Mouse (Mus musculus): ENCODE data around the gene Klhl5. TPM values are rescaled to one million over a fixed set of nuclear protein-coding genes. Genes with fewer than 3 reads are reported as not detected.

Klhl5 gene
- polyA plus RNA-seq, 1 experiment from 2014 or later: 27.5 TPM

DNA sequence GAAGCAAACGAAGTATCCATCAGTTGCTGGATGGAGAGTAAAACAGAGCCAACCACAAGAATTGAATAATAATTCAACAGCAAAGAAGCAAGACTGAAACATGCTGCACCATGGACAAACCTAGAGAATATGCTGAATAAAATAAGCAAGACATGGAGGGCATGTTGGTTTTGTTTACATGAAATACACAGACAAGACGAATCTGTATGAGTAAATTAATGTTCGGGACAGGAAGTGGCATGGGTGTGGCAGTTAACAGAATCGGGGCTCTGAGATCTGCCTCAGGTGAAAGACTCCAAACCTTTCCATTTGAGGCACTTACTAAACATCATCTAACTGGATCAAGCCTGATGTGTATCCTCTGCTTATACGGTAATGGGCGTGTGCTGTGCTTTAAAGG, 46.9 kb downstream of the Klhl5 start:
- Histone ChIP-seq H3K9ac (ENCODE audit: low read depth, low read length) (no peak overlapping the region), H3K4me3 (replicated peaks; ENCODE audit: low read depth, low read length) (no peak overlapping the region), H3K27me3 (ENCODE audit: insufficient read depth, low read length) (no peaks in the 10 kb centered on the region), H3K27ac (no peak overlapping the region), H3K9me3 (replicated peaks; ENCODE audit: low read length) (no peaks in the 10 kb centered on the region), H3K4me2 (ENCODE audit: low read length) (no peak overlapping the region), H3K4me1 (replicated peaks; ENCODE audit: insufficient read depth, low read length) (0 out of 2 replicates have a peak, but pooled peaks cover 5% of the 10 kb centered on the region), H3K36me3 (ENCODE audit: insufficient read depth, low read length) (0 out of 2 replicates have a peak, but pooled peaks cover 12% of the 10 kb centered on the region)
- TF ChIP-seq CTCF (IDR thresholded peaks at IDR 0.05; ENCODE audit: low read depth): no peak
- 83% methylated on average over 6 of the region's 6 CpGs for WGBS
- ATAC-seq (replicated peaks; ENCODE audit: low FRiP score, low read depth): no peak
- DNase-seq (ENCODE audit: low spot score): no peak

GRCm38 (mm10) chr5:65156853-65157252, 49.5 kb downstream of the Klhl5 start:
- H3K4me1 ChIP-seq (replicated peaks; ENCODE audit: insufficient read depth, low read length): 0 out of 2 replicates have a peak, but pooled peaks cover 5% of the 10 kb centered on the region
- H3K9ac ChIP-seq (ENCODE audit: low read depth, low read length): no peak overlapping the region
- ATAC-seq (replicated peaks; ENCODE audit: low FRiP score, low read depth) (0 out of 2 replicates have a peak, but pooled peaks have one; percentile 15), DNase-seq (ENCODE audit: low spot score) (no peak)
- H3K4me2 ChIP-seq (ENCODE audit: low read length): no peak overlapping the region
- peak; percentile 67 for TF ChIP-seq CTCF (IDR thresholded peaks at IDR 0.05; ENCODE audit: low read depth)
- no peak overlapping the region for H3K4me3 ChIP-seq (replicated peaks; ENCODE audit: low read depth, low read length)
- no peaks in the 10 kb centered on the region for H3K9me3 ChIP-seq (replicated peaks; ENCODE audit: low read length)
- H3K27ac ChIP-seq: no peak overlapping the region
- WGBS: 77% methylated on average over 2 of the region's 2 CpGs
- 0 out of 2 replicates have a peak, but pooled peaks cover 7% of the 10 kb centered on the region for H3K36me3 ChIP-seq (ENCODE audit: insufficient read depth, low read length)
- no peaks in the 10 kb centered on the region for H3K27me3 ChIP-seq (ENCODE audit: insufficient read depth, low read length)

DNA sequence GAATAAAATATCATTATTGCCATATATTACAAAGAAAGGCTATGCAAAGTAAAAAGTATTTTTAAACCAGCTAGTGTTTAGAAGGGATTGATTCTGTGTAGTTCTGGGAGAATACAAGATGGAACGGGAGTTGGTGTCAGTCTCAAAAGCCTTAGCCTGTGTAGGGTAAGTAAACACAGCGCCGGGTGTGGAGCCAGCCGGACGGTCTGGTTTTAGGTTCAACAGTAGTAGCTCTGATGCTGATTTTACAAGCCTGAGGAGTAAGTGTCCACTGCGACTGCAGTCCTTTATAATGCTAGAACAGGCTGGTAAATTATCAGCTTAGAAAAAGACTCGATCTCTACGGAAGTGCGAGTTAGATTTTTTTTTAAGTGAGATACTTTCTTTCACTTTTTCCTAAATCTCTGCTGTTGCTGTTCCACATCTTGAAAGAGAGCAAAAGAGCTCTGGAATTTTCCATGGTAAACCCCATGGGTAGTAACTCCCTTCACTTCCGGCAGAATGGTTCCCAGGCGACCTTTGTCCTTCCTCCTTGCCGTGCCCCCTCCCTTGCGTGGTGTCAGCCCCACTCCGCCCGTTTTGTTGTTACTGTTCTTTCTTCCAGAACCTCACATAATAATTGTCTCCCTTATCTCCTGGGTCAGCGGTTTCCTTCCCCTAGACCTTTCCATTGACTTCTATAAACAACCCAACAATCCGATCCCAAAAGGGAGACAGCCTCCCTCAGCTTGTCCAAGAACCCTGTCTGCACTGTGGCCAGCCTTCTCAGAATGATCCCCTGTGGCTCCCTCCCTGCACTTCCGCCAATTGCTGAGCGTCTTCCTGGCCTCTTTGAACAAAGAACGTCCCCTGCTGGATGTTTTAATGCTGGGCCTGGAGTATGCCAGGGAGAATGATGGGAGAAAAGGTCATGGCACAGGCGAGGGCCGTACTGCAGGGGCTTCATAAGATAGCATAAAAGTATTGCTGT, 50.4 kb downstream of the Klhl5 start:
- ATAC-seq (replicated peaks; ENCODE audit: low FRiP score, low read depth) (peak; percentile 88), DNase-seq (ENCODE audit: low spot score) (peak; percentile 94)
- Histone ChIP-seq H3K27ac (peak overlapping the region; percentile 84), H3K27me3 (ENCODE audit: insufficient read depth, low read length) (no peaks in the 10 kb centered on the region), H3K9ac (ENCODE audit: low read depth, low read length) (no peak overlapping the region), H3K36me3 (ENCODE audit: insufficient read depth, low read length) (0 out of 2 replicates have a peak, but pooled peaks cover 6% of the 10 kb centered on the region), H3K4me2 (ENCODE audit: low read length) (peak overlapping the region; percentile 37), H3K4me3 (replicated peaks; ENCODE audit: low read depth, low read length) (no peak overlapping the region), H3K4me1 (replicated peaks; ENCODE audit: insufficient read depth, low read length) (peaks cover 7% of the 10 kb centered on the region; the same call in 1 of the 2 replicates), H3K9me3 (replicated peaks; ENCODE audit: low read length) (no peaks in the 10 kb centered on the region)
- peak; percentile 73 for TF ChIP-seq CTCF (IDR thresholded peaks at IDR 0.05; ENCODE audit: low read depth)
- WGBS: 29% methylated on average over 22 of the region's 22 CpGs

DNA sequence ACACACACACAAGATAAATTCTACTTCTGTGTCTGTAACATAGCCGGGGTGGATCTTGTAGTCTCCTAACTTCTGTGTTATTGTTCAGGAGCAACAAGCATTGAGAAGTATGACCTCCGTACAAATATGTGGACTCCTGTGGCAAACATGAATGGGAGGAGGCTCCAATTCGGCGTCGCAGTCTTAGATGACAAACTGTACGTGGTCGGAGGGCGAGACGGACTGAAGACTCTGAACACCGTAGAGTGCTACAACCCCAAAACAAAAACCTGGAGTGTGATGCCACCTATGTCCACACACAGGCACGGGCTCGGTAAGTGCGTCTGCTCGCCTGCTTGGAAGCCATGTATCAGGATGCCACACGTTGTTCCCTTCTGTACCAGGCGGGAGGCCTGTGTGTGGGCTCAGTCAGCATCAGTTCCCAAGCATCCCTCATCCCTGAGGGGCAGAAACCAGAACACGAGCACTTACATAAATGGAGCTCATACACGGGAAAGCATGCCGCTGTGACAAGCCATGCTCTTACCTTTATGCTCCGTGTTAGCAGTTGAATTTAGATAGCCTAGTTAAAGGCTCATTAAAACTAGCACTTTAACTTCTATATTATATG, 51.5 kb downstream of the Klhl5 start:
- Histone ChIP-seq H3K27ac (peak overlapping the region; percentile 84), H3K4me3 (replicated peaks; ENCODE audit: low read depth, low read length) (no peak overlapping the region), H3K9ac (ENCODE audit: low read depth, low read length) (no peak overlapping the region), H3K4me1 (replicated peaks; ENCODE audit: insufficient read depth, low read length) (peaks cover 15% of the 10 kb centered on the region; the same call in 1 of the 2 replicates), H3K4me2 (ENCODE audit: low read length) (no peak overlapping the region), H3K36me3 (ENCODE audit: insufficient read depth, low read length) (0 out of 2 replicates have a peak, but pooled peaks cover 8% of the 10 kb centered on the region), H3K9me3 (replicated peaks; ENCODE audit: low read length) (no peaks in the 10 kb centered on the region), H3K27me3 (ENCODE audit: insufficient read depth, low read length) (no peaks in the 10 kb centered on the region)
- no peak for ATAC-seq (replicated peaks; ENCODE audit: low FRiP score, low read depth)
- no peak for TF ChIP-seq CTCF (IDR thresholded peaks at IDR 0.05; ENCODE audit: low read depth)
- DNase-seq (ENCODE audit: low spot score): no peak
- 89% methylated on average over 20 of the region's 20 CpGs for WGBS

GRCm38 (mm10) chr5:65163001-65163400, 55.7 kb downstream of the Klhl5 start:
- ATAC-seq (replicated peaks; ENCODE audit: low FRiP score, low read depth) (no peak), DNase-seq (ENCODE audit: low spot score) (peak; percentile 60)
- Histone ChIP-seq H3K4me3 (replicated peaks; ENCODE audit: low read depth, low read length) (no peak overlapping the region), H3K27ac (peak overlapping the region; percentile 15; the same call in 1 of the 2 replicates), H3K4me1 (replicated peaks; ENCODE audit: insufficient read depth, low read length) (peaks cover 15% of the 10 kb centered on the region; the same call in 1 of the 2 replicates), H3K36me3 (ENCODE audit: insufficient read depth, low read length) (peaks cover 17% of the 10 kb centered on the region), H3K27me3 (ENCODE audit: insufficient read depth, low read length) (no peaks in the 10 kb centered on the region), H3K4me2 (ENCODE audit: low read length) (no peak overlapping the region), H3K9ac (ENCODE audit: low read depth, low read length) (no peak overlapping the region), H3K9me3 (replicated peaks; ENCODE audit: low read length) (no peaks in the 10 kb centered on the region)
- 48% methylated on average over 5 of the region's 5 CpGs for WGBS
- TF ChIP-seq CTCF (IDR thresholded peaks at IDR 0.05; ENCODE audit: low read depth): no peak

DNA sequence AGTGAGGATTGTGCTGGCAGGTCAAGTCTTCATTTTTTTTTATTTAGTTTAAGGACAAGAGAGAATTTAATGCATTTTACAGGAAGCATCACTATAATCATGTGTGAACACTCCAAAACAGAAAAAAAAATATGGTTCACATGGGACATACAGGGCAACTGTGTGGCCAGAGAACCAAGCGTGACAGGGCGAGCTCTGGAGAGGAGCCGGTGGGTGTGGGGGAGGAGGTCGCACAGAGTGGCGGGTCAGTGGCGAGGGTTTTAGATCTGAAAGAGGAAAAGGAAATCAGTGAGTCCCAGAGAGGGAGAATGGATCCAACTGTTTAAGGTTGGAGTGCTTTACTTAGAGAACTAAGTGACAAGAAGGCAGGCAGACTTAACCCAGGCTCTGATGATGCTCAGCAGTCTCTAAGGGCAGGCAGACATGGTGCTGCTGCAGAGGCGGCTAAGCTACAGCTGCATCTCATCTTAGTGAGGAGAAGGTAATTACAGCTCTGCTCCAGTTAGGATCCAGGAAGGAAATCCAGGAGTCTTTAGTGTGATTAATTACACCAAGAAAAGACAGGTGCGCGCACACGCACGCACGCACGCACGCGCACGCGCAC, 56.3 kb downstream of the Klhl5 start:
- DNase-seq (ENCODE audit: low spot score): peak; percentile 57
- WGBS: 46% methylated on average over 17 of the region's 17 CpGs
- ATAC-seq (replicated peaks; ENCODE audit: low FRiP score, low read depth): 0 out of 2 replicates have a peak, but pooled peaks have one; percentile 34
- Histone ChIP-seq H3K36me3 (ENCODE audit: insufficient read depth, low read length) (peaks cover 17% of the 10 kb centered on the region), H3K4me1 (replicated peaks; ENCODE audit: insufficient read depth, low read length) (peaks cover 11% of the 10 kb centered on the region; the same call in 1 of the 2 replicates), H3K27ac (peak overlapping the region; percentile 15; the same call in 1 of the 2 replicates), H3K4me3 (replicated peaks; ENCODE audit: low read depth, low read length) (no peak overlapping the region), H3K9me3 (replicated peaks; ENCODE audit: low read length) (no peaks in the 10 kb centered on the region), H3K27me3 (ENCODE audit: insufficient read depth, low read length) (no peaks in the 10 kb centered on the region), H3K9ac (ENCODE audit: low read depth, low read length) (no peak overlapping the region), H3K4me2 (ENCODE audit: low read length) (no peak overlapping the region; the same call in 1 of the 2 replicates)
- no peak for TF ChIP-seq CTCF (IDR thresholded peaks at IDR 0.05; ENCODE audit: low read depth)
